Mouse (Mus musculus): ENCODE results near the gene Tmem53.
"Not testable (repeated sequence)": the region's sequence is repeated elsewhere in the genome, so short reads cannot be mapped to it uniquely, and the experiment has no call there.

The Tmem53 gene

DNA sequence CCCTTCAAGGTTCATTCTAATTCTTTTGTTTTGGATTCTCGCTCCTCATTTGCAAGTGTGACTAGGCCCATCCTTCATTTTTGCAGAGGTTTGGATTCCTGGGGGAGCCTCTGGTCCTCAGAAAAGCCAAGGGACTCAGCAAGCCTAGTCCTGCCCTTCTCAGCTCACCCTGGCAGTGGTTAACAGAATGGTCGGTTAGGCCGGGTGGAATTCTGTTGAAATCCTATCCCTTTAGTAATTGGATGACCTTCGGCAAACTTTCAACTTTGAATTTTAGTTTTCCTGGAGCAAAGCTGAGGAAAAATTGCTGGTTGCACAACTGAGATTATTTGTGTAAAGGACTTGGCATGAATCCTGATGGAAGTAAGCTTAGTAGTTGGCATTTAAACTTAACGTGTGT lies 600 bp downstream of the Tmem53 start:
- no peak for DNase-seq

DNA sequence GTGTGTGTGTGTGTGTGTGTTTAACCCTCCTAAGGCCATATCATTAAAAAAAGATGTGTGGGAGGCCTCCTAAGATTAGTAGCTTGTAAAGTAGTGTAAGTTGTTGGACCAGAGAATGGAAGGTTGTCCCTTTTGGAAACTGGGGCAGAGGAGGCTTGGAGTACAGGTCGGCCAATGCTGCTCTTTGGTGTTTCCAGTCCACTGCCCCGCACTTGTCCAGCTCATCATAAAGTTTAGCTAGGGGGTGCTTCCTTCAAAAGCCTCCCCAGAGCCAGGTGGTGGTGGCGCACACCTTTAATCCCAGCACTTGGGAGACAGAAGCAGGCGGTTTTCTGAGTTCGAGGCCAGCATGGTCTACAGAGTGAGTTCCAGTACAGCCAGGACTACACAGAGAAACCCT lies 1.0 kb downstream of the Tmem53 start:
- no peak for DNase-seq

DNA sequence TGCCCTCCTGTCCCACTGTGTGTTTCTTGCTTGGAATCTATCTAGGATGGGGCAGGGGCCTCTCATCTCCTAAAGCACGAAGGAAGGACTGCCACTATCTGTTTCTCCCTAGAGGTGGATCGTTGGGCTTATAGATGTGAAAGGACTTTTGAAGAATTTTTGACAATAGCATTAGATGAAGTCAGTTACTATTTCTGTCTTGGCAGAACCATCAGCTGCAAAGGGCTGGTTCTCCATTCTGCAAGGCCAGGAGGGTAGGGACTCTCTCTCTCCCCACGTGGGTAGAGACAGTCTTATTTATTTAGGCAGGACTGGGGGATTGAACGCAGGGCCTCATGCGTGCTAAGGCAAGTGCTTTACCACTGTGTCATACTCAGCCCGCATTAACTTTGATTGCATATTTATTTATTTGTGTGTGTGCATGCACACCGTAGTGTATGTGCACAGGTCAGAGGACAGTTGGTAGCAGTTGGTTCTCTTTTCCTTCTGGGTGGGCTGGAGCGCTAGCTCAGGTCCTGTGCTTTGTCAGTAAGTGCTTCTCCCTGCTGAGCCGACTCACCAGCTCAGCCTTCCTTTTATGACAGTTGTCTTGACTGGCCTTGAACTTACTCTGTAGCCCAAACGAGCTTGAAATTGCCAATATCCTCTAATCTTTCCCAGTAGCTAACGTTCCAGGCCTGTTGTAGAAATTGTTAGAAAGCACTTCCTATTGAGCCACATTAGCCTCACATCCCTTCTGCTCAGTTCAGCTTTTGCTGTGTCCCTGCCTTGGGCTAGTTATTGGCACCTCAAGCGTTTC lies 1.7 kb downstream of the Tmem53 start:
- DNase-seq: no peak

DNA sequence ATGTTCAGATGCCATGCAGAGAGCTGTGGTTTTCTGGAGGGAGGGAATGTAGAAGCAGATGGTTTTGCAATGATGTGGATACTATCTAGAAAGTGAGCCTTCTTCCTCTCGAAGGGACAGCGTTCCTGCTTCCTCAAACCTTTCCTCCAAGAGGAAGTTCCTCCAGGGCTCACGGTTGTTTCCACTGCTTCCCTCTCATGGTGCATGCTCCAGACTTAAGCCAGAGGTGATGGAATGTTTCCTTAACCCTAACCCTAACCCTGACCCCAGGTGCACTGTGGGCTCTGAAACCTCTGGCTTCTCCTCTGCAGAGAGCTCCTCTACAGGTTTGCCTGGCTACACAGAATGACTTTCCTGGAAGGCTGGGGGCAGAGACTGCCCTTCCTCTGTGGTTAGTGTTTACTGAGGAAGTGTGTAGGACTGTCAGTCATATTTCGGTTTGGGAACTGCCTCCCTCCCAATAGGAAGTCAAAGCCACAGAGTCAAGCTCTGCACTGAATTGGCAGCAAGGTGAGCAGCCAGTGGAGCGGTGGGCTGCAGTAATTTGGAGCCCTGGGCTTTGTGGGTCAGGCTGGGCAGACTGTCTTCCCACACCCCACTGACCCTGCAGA lies 2.4 kb downstream of the Tmem53 start:
- no peak for DNase-seq

DNA sequence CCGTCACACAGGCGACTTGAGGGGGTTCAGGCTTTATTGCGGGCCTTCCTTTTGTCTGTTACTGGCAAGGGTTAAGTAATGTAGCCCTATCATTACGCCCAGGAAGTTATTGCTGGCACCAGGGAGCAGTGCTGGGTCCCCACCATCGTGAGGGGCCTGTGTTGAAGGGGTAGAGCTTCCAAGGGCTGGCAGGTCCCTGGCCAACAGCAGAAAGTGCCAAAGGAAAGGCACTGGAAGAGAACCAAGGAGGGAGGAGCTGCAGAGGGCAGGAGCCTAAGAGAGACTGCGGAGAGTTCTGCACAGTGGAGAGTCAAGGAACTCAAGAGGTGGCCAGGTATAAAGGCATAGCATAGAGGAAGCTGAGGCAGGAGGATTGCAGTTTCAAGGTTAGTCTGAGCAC lies 2.9 kb downstream of the Tmem53 start:
- DNase-seq: no peak

DNA sequence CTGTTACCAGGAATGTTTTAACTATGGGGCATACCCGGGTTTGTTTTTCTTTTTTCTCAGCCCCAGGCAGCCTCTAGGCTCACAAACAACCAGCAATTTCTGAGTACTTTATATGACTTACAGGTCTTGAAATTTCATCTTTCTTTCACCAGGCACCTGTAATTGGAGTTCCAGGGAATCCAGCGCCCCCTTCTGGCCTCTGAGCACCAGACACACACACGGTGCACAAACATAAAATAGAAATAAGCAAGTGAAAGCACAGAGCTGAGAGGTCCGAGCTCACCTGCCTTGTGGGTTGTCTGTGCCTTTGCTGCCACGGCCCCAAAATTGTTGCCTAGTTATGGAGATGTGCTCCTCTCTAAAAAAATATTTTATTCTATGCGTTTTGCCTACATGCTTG lies 8.2 kb downstream of the Tmem53 start:
- not testable (repeated sequence) for DNase-seq

DNA sequence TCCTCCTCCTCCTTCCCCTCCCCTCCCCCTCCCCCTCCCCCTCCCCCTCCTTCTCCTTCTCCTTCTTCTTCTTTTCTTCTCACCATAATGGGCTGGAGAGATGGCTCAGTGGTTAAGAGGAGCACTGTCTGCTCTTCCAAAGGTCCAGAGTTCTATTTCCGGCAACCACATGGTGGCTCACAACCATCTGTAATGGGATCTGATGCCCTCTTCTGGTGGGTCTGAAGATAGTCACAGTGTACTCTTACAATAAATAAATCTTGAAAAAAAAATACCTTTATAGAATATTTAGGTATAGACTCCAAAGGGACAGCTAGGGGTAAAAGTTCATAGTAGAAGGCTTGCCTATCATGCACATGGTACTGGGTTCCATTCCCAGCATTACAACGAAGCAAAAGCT lies 9.5 kb downstream of the Tmem53 start:
- no peak for DNase-seq

DNA sequence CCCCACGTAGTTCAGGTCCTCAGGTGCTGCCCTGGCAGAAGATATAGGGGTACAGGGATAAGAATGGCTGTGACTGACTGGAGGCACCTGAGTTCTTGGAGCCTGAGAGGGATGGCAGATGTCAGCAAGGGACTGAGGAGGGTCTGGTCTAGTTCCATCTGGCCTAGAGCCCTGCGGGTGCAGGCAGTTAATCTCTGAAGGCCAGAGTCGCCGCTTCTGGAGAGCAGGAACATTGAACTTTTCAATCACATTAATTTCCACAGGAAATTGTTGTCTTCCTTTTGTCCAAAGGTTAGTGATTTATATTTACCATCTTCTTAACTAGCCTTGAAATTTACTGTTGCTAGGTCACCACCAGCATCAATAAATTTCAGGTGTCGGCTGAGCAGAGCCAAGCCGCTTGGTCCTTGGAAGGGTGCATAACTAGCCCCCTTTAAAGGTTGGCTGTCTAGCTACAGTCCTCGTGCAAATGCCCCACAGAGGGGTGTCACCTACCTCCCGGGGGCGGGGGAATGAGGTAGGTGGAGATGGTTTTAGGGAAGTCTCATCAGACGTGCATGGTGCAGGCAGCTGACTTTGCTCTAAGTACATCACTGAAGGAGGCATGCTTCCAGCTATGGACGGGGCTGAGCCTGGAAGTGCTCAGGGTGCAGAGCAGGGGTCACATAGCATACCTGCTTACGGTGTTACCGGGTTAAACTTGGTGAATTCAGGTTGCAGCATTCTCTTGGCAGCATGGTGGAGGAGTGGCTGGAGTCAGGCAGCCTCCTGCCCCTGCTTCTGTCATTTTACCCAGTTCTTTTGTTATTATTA lies 10.6 kb downstream of the Tmem53 start:
- DNase-seq: no peak

DNA sequence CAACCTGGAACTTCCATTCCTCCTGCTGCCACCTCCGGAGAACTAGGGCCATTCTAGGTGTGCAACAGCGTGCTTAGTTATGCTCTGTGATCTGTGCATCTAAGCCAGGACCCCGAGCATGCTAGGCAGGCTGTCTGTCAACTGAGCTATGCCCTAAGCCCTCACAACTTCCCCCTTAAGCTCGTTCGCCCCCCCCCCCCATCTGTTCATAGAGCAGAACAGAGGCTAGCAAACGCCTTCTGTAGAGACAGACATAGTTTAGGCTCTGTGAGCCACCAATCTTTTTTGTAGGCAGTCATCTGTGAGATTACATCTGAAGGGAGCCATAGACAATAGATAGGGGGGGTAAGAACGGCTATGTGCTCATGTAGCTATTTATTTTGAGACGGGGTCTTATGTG lies 11.2 kb downstream of the Tmem53 start:
- no peak for DNase-seq

DNA sequence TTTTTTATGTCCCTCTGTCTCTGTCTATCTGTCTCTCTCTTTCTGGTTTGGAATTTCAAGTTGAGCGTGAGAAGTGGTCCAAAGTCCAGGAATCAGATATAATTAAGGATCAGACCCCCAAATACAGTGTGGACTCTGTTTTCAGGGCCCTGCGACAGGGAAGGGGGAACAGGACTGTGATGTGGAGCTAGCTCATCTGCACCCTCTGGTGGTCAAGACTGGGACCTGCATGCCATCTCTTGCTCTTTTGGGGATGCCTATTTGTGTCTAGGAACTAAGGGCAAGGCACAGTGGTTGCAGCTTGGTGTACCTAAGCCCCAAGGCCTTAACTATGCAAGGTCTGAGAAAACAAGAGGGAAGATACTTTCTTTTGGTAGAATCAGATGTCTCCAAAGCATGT lies 15.5 kb downstream of the Tmem53 start:
- peak; percentile 49 to 74 for DNase-seq

DNA sequence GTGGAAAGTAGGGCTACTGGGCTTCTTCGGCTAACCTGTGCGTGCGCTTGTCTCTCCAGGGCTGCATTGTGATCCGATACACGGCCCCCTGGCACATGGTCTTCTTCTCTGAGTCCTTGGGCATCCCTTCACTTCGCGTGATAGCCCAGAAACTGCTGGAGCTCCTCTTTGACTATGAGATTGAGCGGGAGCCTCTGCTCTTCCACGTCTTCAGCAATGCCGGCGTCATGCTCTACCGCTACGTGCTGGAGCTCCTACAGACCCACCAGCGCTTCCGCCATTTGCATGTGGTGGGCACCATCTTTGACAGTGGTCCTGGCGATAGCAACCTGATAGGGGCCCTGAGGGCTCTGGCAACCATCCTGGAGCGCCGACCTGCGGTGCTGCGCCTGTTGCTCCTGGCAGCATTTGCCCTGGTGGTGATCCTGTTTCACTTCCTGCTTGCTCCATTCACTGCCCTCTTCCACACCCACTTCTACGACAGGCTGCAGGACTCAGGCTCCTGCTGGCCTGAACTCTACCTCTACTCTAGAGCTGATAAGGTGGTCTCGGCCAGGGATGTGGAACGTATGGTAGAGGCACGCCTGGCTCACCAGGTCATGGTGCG lies 16.2 kb downstream of the Tmem53 start:
- DNase-seq: no peak

DNA sequence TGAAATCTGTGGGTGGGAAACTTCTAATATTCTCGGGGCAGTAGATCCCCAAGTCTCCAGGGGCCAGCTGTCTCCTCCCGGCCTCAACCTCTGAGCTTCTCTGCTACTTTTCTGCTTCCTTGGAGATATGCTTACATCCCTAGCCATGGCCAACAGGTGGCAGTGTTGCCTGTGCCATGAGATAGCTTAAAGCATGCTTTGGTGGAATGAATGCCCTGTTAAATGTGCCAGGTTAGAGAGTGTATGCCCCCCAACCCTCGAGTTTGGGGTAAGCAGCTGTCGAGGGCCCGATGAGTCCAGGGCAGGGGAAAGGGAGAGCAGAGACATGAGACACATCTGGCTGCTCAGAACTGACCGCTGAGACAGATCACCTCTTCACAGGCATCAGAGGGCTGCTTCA lies 18.5 kb downstream of the Tmem53 start:
- peak; percentile 44 to 72 for DNase-seq

DNA sequence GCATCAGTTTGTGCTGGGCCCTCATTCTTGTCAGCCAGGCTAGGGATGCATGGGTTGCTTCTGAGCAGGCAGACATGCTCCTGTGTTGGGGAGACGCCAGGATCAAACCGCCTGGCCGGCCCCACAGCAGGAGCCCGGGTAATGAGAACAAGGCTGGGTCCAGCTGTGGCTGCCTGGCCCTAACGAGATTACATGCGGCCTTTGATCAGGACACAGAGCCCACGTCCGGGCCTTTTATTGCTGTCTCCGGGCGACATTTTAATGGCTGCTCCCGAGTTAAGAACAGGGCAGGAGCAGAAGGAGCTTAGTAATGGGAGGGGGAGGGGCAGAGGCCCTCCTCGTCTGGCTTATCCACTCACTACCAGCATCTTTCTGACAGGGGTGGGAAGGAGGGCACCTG lies 20.7 kb downstream of the Tmem53 start:
- DNase-seq: no peak

DNA sequence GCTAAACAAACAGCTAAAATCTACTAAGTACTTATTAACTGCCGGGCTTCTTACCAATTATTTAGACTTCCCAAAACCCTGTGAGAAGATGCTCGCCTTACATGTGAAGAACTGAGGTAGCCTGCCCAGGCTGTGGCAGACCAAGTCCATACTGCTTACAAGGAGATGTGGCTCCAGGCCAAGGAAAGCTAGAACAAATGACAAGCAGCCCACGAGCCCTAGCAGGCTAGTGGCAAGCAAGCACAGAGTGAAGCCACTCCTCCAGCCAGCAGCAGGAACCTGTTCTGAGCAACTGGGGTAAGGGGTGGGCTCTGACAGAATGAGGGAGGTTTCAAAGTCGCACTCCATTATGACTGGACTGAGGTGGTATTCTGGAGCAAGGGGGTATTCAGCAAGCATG lies 23.0 kb downstream of the Tmem53 start:
- DNase-seq: no peak

DNA sequence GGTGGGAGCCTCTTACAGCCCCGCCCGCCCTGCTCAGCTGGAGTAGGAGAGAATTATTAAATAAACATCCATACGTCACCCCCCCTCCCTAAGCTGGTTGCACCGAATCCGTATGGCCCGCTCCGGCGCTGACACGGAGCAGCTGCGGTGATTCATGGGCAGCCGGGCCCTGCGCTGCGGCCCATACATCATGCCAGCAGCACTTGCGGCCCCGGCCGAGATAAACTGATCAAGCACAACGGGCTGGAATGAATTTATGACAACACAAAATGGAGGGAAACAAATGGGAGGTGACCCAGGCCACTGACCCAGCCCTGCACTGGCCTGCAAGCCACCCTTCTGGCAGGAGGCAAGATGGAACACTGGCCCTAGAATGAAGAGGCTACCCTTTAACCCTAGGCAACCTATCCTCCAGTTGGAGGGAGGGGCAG lies 24.5 kb downstream of the Tmem53 start:
- DNase-seq: no peak

DNA sequence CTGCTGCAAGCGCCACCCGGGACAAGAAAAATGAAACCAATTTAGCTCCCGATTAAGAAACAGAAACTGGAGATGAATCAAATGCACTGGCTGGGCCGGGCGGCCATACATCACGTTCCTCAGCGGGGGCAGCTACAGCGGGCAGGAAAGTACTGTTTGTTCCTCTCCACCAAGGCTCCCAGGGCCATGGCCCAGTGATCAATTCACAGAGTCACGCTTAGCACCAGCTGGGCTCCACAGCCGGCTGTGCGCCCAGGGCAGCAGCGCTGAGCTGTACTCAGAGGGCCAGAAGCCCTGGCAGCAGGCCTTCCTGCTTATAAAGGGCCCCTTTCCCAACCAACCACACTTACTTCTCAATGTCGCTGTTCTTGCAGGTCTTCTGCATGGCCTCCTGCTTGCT lies 25.3 kb downstream of the Tmem53 start:
- DNase-seq: no peak

DNA sequence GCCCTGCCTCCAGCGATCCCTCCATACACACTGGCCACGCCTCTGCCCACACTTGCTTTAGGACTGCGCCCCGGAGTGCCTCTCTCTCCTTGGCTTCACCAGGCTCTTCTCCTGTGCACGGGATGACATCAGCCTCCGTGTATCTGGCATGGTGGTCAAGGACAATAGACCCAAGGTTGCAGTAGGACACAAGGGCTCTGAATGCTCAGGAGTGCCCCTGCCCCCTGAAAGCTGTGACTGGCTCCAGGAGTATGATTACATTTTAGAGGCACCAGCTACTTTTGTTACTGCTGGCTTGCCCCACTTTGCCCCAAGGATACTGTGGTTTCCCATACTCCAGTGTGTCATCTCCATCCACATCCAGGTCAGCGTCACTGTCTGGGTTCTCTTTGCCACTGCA lies 25.9 kb downstream of the Tmem53 start:
- DNase-seq: no peak

DNA sequence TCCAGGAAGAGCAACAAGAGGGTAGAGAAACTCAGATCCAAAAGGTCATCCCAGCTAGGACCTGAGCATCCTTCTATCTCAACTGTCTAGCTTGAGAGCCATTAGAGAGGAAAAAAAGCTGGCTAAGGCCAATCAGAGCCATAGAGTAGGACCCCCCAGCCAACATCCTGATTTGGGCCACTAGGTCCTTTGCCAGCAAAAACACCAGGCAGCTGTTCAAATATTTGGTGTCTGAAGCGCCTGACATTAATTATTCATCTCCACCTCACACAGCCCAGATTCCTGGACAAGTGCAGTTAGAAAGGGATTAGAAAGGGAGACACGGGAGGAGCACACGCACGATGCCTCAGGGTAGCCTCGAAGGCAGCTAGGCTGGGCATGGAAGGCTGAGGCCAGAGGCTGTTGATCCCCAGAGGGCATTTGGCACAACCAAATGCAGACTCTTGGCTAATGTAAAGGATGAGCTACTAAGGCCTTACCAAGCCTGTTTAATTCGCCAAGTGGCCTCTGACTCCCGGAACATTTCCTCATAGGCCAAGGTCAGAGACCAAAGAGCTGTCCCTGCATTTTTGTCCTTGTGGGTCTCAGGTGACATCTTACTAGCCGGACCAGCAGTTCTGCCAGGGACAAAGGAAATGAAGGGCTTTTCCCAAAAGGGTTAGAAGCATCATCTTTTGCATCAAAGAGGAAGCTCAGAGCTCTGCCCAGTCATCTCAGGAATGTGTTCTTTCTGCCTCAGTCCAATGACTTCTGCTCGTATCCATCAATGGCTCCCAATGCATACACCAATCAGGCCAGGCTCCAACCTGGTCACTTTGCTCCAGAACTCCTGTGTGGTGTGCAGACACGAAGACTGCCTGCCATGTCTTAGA lies 26.9 kb downstream of the Tmem53 start:
- DNase-seq: no peak

DNA sequence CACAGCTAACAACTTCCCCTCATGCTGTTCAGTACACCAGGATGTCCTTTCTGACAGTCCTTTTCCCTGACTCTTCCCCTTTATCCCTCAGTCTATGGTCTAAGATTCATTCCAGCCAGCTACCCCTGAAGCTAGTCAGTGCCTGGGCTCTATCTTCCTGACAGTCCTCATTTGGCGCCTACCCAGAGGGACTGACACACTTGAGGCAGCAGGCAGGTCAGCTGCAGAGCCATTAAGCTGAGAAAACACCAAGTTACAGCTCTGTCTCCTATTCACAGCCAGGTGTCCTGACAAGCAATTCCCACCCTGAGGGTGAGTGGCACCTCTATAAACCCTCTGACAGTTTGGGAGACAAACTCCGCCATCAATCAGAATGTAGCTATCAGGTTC lies 27.5 kb downstream of the Tmem53 start:
- no peak for DNase-seq

DNA sequence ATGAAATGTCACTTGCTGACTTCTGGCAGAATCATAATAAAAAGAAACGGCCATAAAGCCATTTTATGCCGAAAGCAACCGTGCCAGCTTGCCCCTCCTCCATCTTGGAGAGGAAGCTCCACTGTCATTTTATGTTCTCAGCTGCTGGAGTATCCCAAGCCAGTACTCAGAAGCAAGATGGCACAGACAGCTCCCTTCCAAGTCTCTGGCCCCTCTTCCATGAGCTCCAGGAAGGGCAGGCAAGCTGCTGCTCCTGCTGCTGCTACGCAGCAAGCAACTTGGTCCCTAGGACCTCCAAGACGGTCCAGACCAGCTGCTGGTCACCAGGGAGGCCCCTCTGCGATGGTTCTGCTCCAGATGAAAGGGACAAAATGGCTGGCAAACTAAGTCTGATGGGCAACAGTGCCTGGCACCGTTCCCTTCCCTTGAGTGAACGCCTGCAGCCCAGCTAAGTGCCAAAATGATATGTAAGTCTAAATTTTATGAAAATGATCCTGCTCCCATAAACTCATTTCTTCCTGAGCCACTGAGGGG lies 28.7 kb downstream of the Tmem53 start:
- DNase-seq: no peak

DNA sequence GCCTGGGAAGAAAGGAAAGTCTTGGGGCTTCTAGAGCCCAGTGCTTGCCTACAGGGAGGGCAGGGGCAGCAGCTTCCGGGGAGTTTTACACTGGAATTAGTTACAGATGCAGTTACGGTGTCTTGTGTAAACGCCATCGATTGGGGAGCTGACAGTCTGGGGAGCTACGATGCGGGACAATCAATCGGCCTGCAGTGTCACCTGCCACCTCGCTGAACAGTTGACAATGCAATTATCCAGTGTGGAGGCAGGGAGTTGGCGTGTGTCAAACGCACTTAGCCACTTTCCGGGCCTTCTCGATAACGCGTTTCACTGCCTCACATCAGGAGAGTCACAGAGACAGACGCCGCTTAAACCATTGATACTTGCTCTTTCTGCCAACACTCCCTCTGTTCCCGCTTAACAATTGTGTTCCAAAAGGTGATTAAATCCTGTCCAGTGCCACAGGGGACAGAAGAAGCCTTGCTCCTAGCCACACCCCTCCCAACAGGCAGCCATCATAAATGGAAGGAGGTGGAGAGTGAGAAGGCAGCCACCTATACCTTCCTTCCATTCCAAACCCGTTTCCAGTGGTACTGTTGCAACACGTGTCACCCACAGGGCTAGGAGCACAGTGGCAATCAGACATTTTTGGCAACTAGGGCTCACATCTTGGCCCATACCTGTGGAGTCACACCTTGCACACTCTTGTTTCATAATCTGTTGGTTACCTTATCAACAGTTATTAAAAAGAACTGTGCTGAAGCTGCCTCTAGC lies 29.5 kb downstream of the Tmem53 start:
- no peak for DNase-seq
